Mouse (Mus musculus) CD4-positive, CD25-positive, alpha-beta regulatory T cell, adult 2 months (primary cell): ENCODE measurements around the gene Sgms1.
"Not testable (repeated sequence)": the region's sequence is repeated elsewhere in the genome, so short reads cannot be mapped to it uniquely, and the experiment has no call there.

Experiments used
- DNase-seq: peaks from one replicate; pipeline ENCODE4 v3.0.0-alpha.2; 2012; ENCODE audit warnings: low read depth, low spot score

Gene Sgms1

GRCm38 (mm10) chr19:32088570-32088969, 300.9 kb downstream of the Sgms1 start:
- DNase-seq: no peak

- no peak for DNase-seq
These were observed 301.6 kb downstream of the Sgms1 start for GRCm38 (mm10) chr19:32087736-32088470.

- not testable (repeated sequence) for DNase-seq
These were observed 304.7 kb downstream of the Sgms1 start for GRCm38 (mm10) chr19:32084813-32085212.
